Mouse (Mus musculus) stomach, postnatal 0 days (tissue): ENCODE data around the gene Tsga10. TPM values are rescaled to one million over a fixed set of nuclear protein-coding genes. Genes with fewer than 3 reads are reported as not detected.

Experiments
- ATAC-seq: fragments of 200-750 bp; cut with Nextera tagmentation; 2 replicates; pipeline ENCODE4 v1.8.0; 2017; ENCODE audit not compliant: low FRiP score, low TSS enrichment
- DNase-seq: peaks from one replicate; pipeline ENCODE4 v3.0.0-alpha.2; 2016; ENCODE audit warnings: low spot score
- H3K27ac ChIP-seq: fragments of 300-500 bp; sonication (generic); replicated peaks from 2 replicates; pipeline ENCODE4 v1.5.1; 2014; ENCODE audit warnings: mild to moderate bottlenecking, control low read depth
- H3K27me3 ChIP-seq: fragments of 300-500 bp; sonication (generic); 2 replicates; pipeline ENCODE4 v1.6.1; 2014; ENCODE audit warnings: low read length; ENCODE audit not compliant: control insufficient read depth, insufficient read depth
- H3K36me3 ChIP-seq: fragments of 300-500 bp; sonication (generic); 2 replicates; pipeline ENCODE4 v1.6.1; 2014; ENCODE audit warnings: low read length, mixed read lengths; ENCODE audit not compliant: control insufficient read depth, insufficient read depth
- H3K4me1 ChIP-seq: fragments of 300-500 bp; sonication (generic); replicated peaks from 2 replicates; pipeline ENCODE4 v1.6.1; 2014; ENCODE audit warnings: antibody characterized with exemption; ENCODE audit not compliant: control insufficient read depth, insufficient read depth
- H3K4me2 ChIP-seq: fragments of 300-500 bp; sonication (generic); replicated peaks from 2 replicates; pipeline ENCODE4 v1.6.1; 2014; ENCODE audit warnings: low read depth, mild to moderate bottlenecking, control low read depth, moderate library complexity
- H3K4me3 ChIP-seq: fragments of 300-500 bp; sonication (generic); 2 replicates; pipeline ENCODE4 v1.5.1; 2014; ENCODE audit warnings: low read depth, low read length, control low read depth
- H3K9ac ChIP-seq: fragments of 300-500 bp; sonication (generic); 2 replicates; pipeline ENCODE4 v1.6.1; 2014; ENCODE audit warnings: mild to moderate bottlenecking, low read length, control low read depth, mixed read lengths
- H3K9me3 ChIP-seq: fragments of 300-500 bp; sonication (generic); 2 replicates; pipeline ENCODE4 v1.6.1; 2016; ENCODE audit warnings: low read length; ENCODE audit not compliant: control insufficient read depth
- CTCF ChIP-seq: IDR thresholded peaks from 2 replicates; pipeline ENCODE4 v1.5.1; 2016; ENCODE audit warnings: antibody characterized with exemption, low read depth, mild to moderate bottlenecking, moderate library complexity
- EP300 ChIP-seq: optimal IDR thresholded peaks from 2 replicates; pipeline ENCODE3; 2016; ENCODE audit warnings: antibody characterized with exemption
- WGBS: fragments of 180-500 bp; shearing (Covaris S2); extraction: QIAGEN DNeasy Blood & Tissue Kit; methylation state at CpG from one replicate; pipeline ENCODE4 v1.1.7; 2014; 5-methylcytosine and 5-hydroxymethylcytosine counted together
- polyA plus RNA-seq: library from polyadenylated mRNA; unstranded; fragments of >200 nt; fragmentation: Nextera tagmentation; extraction: Ambion mirVana; gene quantifications from 2 replicates; pipeline ENCODE4 v1.2.1, GENCODE M21; 2015

Gene Tsga10
- polyA plus RNA-seq, 1 experiment from 2014 or later = 2.1 TPM

DNA sequence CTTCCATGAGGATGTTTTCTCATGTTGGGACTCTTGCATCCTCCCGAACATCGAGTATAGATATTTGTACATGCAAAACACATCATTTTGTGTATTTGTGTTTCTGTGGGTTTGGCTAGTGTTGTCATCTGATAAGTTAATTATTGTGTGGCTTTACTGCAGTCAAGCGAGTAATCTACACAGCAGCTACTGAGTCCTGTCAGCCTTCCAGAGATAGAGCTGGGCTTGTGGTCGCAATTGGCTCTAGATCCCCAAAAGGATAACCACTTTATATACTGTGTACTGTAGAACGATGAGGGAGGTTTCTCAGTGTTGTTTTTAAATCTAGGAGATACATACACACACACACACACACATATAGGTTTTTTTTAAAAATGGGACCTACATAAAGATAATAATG lies 130.3 kb downstream of the Tsga10 start:
- Histone ChIP-seq H3K9me3 (no peaks in the 10 kb centered on the region), H3K27me3 (no peaks in the 10 kb centered on the region), H3K27ac (no peak overlapping the region), H3K9ac (no peak overlapping the region), H3K36me3 (no peaks in the 10 kb centered on the region), H3K4me3 (no peak overlapping the region), H3K4me1 (no peaks in the 10 kb centered on the region), H3K4me2 (no peak overlapping the region)
- WGBS = 82% methylated on average over 5 of the region's 5 CpGs
- TF ChIP-seq CTCF (no peak), EP300 (no peak)
- DNase-seq (no peak), ATAC-seq (no peak)

GRCm38 (mm10) chr1:37734841-37735240 lies 131.4 kb downstream of the Tsga10 start:
- no peak for ATAC-seq
- no peaks in the 10 kb centered on the region for H3K27me3 ChIP-seq
- no peak overlapping the region for H3K9ac ChIP-seq
- H3K4me2 ChIP-seq = no peak overlapping the region
- H3K36me3 ChIP-seq = no peaks in the 10 kb centered on the region
- no peak overlapping the region for H3K4me3 ChIP-seq
- no peaks in the 10 kb centered on the region for H3K4me1 ChIP-seq
- DNase-seq = no peak
- H3K9me3 ChIP-seq = no peaks in the 10 kb centered on the region
- 54% methylated on average over 7 of the region's 7 CpGs for WGBS
- TF ChIP-seq EP300 (no peak), CTCF (no peak)
- H3K27ac ChIP-seq = no peak overlapping the region

DNA sequence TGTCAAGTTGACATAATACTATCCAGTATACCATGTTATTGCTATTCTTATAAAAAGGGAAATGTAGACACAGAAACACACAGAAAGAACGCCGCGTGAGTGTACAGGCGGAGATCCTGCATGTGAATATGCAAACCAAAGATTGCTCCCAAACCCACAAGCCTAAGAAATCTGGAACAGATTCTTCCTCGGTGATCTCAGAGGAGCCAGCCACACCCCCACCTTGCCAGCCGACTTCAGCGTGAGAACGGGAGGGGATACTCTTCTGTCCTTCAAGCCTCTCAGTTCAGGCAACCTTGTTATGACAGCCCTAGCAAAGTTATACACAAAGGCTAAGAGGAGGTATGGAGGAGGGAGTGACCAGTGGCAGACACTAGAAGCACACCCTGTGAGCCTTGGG lies 136.9 kb downstream of the Tsga10 start:
- Histone ChIP-seq H3K27ac (no peak overlapping the region), H3K9ac (no peak overlapping the region), H3K4me2 (no peak overlapping the region), H3K9me3 (no peaks in the 10 kb centered on the region), H3K27me3 (no peaks in the 10 kb centered on the region), H3K4me1 (no peaks in the 10 kb centered on the region), H3K36me3 (no peaks in the 10 kb centered on the region), H3K4me3 (no peak overlapping the region)
- TF ChIP-seq CTCF (no peak), EP300 (no peak)
- DNase-seq (no peak), ATAC-seq (no peak)
- 82% methylated on average over 8 of the region's 8 CpGs for WGBS

GRCm38 (mm10) chr1:37728053-37728452 lies 138.2 kb downstream of the Tsga10 start:
- TF ChIP-seq CTCF (no peak), EP300 (no peak)
- no peak for DNase-seq

GRCm38 (mm10) chr1:37727186-37727585 lies 139.0 kb downstream of the Tsga10 start:
- DNase-seq (no peak), ATAC-seq (no peak)
- H3K36me3 ChIP-seq = no peaks in the 10 kb centered on the region
- H3K9ac ChIP-seq = no peak overlapping the region
- TF ChIP-seq CTCF (no peak), EP300 (no peak)
- H3K4me3 ChIP-seq = no peak overlapping the region
- H3K27ac ChIP-seq = no peak overlapping the region
- WGBS = 90% methylated on average over 7 of the region's 8 CpGs
- H3K9me3 ChIP-seq = no peaks in the 10 kb centered on the region
- no peaks in the 10 kb centered on the region for H3K27me3 ChIP-seq
- H3K4me1 ChIP-seq = no peaks in the 10 kb centered on the region
- H3K4me2 ChIP-seq = no peak overlapping the region

More at GRCm38 (mm10) chr1:37728053-37728452, 138.2 kb downstream of the Tsga10 start:
- Histone ChIP-seq H3K4me3 (no peak overlapping the region), H3K9me3 (no peaks in the 10 kb centered on the region), H3K4me2 (no peak overlapping the region), H3K9ac (no peak overlapping the region), H3K4me1 (no peaks in the 10 kb centered on the region), H3K27me3 (no peaks in the 10 kb centered on the region), H3K27ac (no peak overlapping the region), H3K36me3 (no peaks in the 10 kb centered on the region)
- 59% methylated on average over 10 of the region's 10 CpGs for WGBS
- ATAC-seq = no peak

DNA sequence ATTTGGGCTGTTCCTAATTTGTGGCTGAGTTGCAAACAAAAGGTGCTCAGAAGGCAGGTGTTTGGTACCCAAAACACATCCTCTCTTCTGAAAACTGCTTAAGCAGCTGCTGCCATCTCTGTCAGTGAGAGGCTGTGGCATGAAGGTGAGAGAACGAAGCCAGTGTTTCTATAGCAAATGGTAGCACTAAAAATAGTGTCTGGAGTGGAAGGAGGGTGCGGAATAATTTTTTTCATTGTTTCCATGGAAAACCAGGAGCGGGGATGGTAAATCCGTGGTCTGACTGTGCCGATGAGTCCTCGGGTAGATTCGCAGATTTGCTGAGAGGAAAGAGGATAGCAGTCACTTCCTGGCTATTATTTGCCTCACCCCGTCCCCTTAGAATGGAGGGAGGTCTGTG lies 139.8 kb downstream of the Tsga10 start:
- Histone ChIP-seq H3K9me3 (no peaks in the 10 kb centered on the region), H3K4me3 (no peak overlapping the region), H3K4me1 (no peaks in the 10 kb centered on the region), H3K27me3 (no peaks in the 10 kb centered on the region), H3K4me2 (no peak overlapping the region), H3K27ac (no peak overlapping the region), H3K9ac (no peak overlapping the region), H3K36me3 (no peaks in the 10 kb centered on the region)
- 78% methylated on average over 8 of the region's 8 CpGs for WGBS
- ATAC-seq (no peak), DNase-seq (no peak)
- TF ChIP-seq CTCF (no peak), EP300 (no peak)
